Mouse (Mus musculus) E14TG2a.4 (cell line): ENCODE data around the gene Klk10.

Experiments used
- CTCF ChIP-seq: conservative IDR thresholded peaks from 2 replicates; pipeline ENCODE4 v1.5.1; 2014; ENCODE audit warnings: low read length
- POU5F1 ChIP-seq: IDR thresholded peaks from 2 replicates; pipeline ENCODE4 v1.6.1; 2014; ENCODE audit warnings: low read length, borderline replicate concordance

DNA sequence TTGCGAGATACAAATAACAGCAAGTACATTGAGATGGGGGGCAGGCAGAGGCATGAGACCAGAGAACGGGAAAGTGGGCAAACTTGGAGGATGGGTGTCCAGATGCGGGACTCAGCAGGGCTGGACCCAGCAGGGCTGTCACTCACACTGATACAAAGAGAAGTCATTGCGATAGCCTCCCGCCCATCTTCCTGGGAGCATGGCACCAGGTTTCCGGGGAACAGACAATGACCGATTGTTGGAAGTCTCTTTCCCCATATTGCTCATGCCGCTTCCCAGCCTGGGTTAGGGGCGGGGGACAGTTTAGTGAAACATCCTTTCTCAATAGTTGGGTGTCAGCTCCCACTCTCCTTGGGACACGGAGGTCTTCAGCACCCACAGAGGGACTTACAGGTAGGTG lies 43.4 kb downstream of the Klk10 start, which contains the start of gene Klk6:
- TF ChIP-seq CTCF (no peak), POU5F1 (no peak)
